Mouse (Mus musculus) forebrain, embryonic 14.5 days (tissue): ENCODE data around the gene Rbm8a. TPM values are rescaled to one million over a fixed set of nuclear protein-coding genes. Genes with fewer than 3 reads are reported as not detected.
A peak's percentile ranks its signal among the peaks of the same experiment; 100 is the strongest.

Experiments used
- ATAC-seq: fragments of 200-750 bp; cut with Nextera tagmentation; 2 replicates; pipeline ENCODE4 v1.8.0; 2017; ENCODE audit warnings: mild to moderate bottlenecking, moderate library complexity
- DNase-seq: peaks from one replicate; pipeline ENCODE4 v3.0.0-alpha.2; 2015; ENCODE audit warnings: low spot score
- H3K27ac ChIP-seq: fragments of 300-500 bp; sonication (generic); 2 replicates; pipeline ENCODE4 v1.5.1; 2014; ENCODE audit warnings: low read depth, mild to moderate bottlenecking, control low read depth, low read length, moderate library complexity
- H3K27me3 ChIP-seq: fragments of 300-500 bp; sonication (generic); replicated peaks from 2 replicates; pipeline ENCODE4 v1.6.1; 2014; ENCODE audit warnings: low read length, control low read depth, mixed read lengths; ENCODE audit not compliant: control insufficient read depth, insufficient read depth
- H3K36me3 ChIP-seq: fragments of 300-500 bp; sonication (generic); 2 replicates; pipeline ENCODE4 v1.6.1; 2014; ENCODE audit warnings: low read length, control low read depth; ENCODE audit not compliant: control insufficient read depth, insufficient read depth
- H3K4me1 ChIP-seq: fragments of 300-500 bp; sonication (generic); 2 replicates; pipeline ENCODE4 v1.6.1; 2014; ENCODE audit warnings: antibody characterized with exemption, low read length, control low read depth; ENCODE audit not compliant: control insufficient read depth, insufficient read depth
- H3K4me2 ChIP-seq: fragments of 300-500 bp; sonication (generic); 2 replicates; pipeline ENCODE4 v1.6.1; 2014; ENCODE audit warnings: mild to moderate bottlenecking, control low read depth, low read length
- H3K4me3 ChIP-seq: fragments of 300-500 bp; sonication (generic); 2 replicates; pipeline ENCODE4 v1.5.1; 2014; ENCODE audit warnings: low read depth, low read length, control low read depth
- H3K9ac ChIP-seq: fragments of 300-500 bp; sonication (generic); 2 replicates; pipeline ENCODE4 v1.6.1; 2014; ENCODE audit warnings: mild to moderate bottlenecking, low read length, control low read depth, moderate library complexity
- H3K9me3 ChIP-seq: fragments of 300-500 bp; sonication (generic); replicated peaks from 2 replicates; pipeline ENCODE4 v1.6.1; 2016; ENCODE audit warnings: low read length, control low read depth, mixed read lengths; ENCODE audit not compliant: control insufficient read depth
- WGBS: fragments of 180-500 bp; shearing (Covaris S2); extraction: QIAGEN DNeasy Blood & Tissue Kit; methylation state at CpG from one replicate; pipeline ENCODE4 v1.1.7; 2014; 5-methylcytosine and 5-hydroxymethylcytosine counted together
- polyA plus RNA-seq: library from polyadenylated mRNA; unstranded; fragments of >200 nt; fragmentation: Nextera tagmentation; extraction: Ambion mirVana; gene quantifications from 2 replicates; pipeline ENCODE4 v1.2.1, GENCODE M21; 2014

The Rbm8a gene
- polyA plus RNA-seq, 1 experiment from 2014 or later = 132 TPM

DNA sequence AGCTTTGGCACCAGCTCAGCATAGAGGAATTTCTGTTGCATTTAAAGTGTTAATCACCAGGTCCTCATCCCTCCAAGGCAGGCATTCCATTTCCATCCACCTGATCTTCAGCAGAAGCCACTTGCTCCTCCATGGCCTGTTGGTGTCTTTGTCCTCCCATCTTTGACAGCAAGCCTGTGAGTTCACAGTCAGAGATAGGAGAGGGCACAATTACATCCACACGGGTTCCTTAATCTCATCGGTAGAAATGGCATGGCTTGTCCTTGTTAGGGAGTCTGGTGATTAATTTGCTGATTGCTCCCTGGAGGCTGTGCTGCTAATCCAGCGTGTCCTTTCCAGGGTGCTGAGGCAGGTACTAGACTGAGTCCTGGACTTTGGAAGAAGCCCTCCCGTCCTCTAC lies 43.8 kb downstream of the Rbm8a start:
- Histone ChIP-seq H3K4me1 (peaks cover 2% of the 10 kb centered on the region; the same call in 1 of the 2 replicates), H3K9ac (no peak overlapping the region), H3K4me2 (no peak overlapping the region), H3K27me3 (no peaks in the 10 kb centered on the region; the same call in none of the 2 replicates), H3K4me3 (no peak overlapping the region), H3K27ac (no peak overlapping the region), H3K9me3 (no peaks in the 10 kb centered on the region), H3K36me3 (no peaks in the 10 kb centered on the region)
- WGBS = 67% methylated on average over 4 of the region's 4 CpGs
- DNase-seq (no peak), ATAC-seq (no peak)

GRCm38 (mm10) chr3:96674442-96674841 lies 44.7 kb downstream of the Rbm8a start:
- Histone ChIP-seq H3K4me3 (no peak overlapping the region), H3K9ac (no peak overlapping the region), H3K9me3 (no peaks in the 10 kb centered on the region), H3K27ac (no peak overlapping the region), H3K4me1 (peaks cover 2% of the 10 kb centered on the region; the same call in 1 of the 2 replicates), H3K27me3 (no peaks in the 10 kb centered on the region; the same call in none of the 2 replicates), H3K4me2 (no peak overlapping the region), H3K36me3 (no peaks in the 10 kb centered on the region)
- 77% methylated on average over 8 of the region's 8 CpGs for WGBS
- ATAC-seq (no peak), DNase-seq (no peak)

- DNase-seq (no peak), ATAC-seq (no peak)
- Histone ChIP-seq H3K27me3 (no peaks in the 10 kb centered on the region; the same call in none of the 2 replicates), H3K36me3 (no peaks in the 10 kb centered on the region), H3K9ac (no peak overlapping the region), H3K4me3 (no peak overlapping the region), H3K27ac (no peak overlapping the region), H3K9me3 (no peaks in the 10 kb centered on the region), H3K4me1 (no peaks in the 10 kb centered on the region), H3K4me2 (no peak overlapping the region)
- WGBS = 78% methylated on average over 3 of the region's 3 CpGs
Observed at GRCm38 (mm10) chr3:96675171-96675570, 45.4 kb downstream of the Rbm8a start.

- no peak overlapping the region for H3K9ac ChIP-seq
- DNase-seq (no peak), ATAC-seq (no peak)
- no peaks in the 10 kb centered on the region for H3K4me1 ChIP-seq
- H3K27me3 ChIP-seq = no peaks in the 10 kb centered on the region; the same call in 1 of the 2 replicates
- H3K4me3 ChIP-seq = no peak overlapping the region
- H3K9me3 ChIP-seq = no peaks in the 10 kb centered on the region
- H3K36me3 ChIP-seq = no peaks in the 10 kb centered on the region
- 24% methylated on average over 3 of the region's 3 CpGs for WGBS
- no peak overlapping the region for H3K27ac ChIP-seq
- no peak overlapping the region for H3K4me2 ChIP-seq
Observed at GRCm38 (mm10) chr3:96675690-96676089, 46.0 kb downstream of the Rbm8a start.

- Histone ChIP-seq H3K9me3 (no peaks in the 10 kb centered on the region), H3K27ac (no peak overlapping the region), H3K36me3 (no peaks in the 10 kb centered on the region), H3K27me3 (no peaks in the 10 kb centered on the region), H3K4me1 (no peaks in the 10 kb centered on the region), H3K9ac (no peak overlapping the region), H3K4me2 (no peak overlapping the region), H3K4me3 (no peak overlapping the region)
- DNase-seq (no peak), ATAC-seq (no peak)
- WGBS = 58% methylated on average over 7 of the region's 7 CpGs
Observed at GRCm38 (mm10) chr3:96678456-96678855, 48.7 kb downstream of the Rbm8a start.

DNA sequence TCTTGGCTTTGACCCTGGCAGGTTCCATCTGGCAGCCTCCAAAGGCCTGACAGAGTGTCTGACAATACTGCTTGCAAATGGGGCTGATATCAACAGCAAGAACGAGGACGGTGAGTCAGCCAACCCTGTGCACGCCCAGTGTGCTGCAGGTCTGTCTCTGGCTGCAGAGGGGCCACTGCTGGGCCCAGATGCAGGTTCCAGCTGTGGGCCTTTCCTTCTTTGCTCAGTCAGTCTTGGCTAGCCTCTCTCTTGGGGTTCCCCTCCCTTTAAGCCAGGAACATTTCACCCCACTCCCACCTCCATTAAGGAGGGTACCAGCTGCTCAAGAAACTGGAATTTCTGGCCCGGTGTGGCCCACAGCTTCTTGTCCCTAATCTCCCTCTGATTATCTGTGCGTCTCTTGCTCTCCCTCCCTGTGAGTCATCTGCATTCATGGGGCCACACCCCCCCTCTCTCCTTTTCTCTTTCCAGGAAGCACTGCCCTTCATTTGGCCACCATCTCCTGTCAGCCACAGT lies 49.5 kb downstream of the Rbm8a start:
- DNase-seq (no peak), ATAC-seq (no peak)
- Histone ChIP-seq H3K27me3 (no peaks in the 10 kb centered on the region), H3K4me2 (no peak overlapping the region), H3K4me1 (no peaks in the 10 kb centered on the region), H3K36me3 (no peaks in the 10 kb centered on the region), H3K9me3 (no peaks in the 10 kb centered on the region), H3K27ac (no peak overlapping the region), H3K9ac (no peak overlapping the region), H3K4me3 (no peak overlapping the region)
- WGBS = 27% methylated on average over 5 of the region's 5 CpGs

DNA sequence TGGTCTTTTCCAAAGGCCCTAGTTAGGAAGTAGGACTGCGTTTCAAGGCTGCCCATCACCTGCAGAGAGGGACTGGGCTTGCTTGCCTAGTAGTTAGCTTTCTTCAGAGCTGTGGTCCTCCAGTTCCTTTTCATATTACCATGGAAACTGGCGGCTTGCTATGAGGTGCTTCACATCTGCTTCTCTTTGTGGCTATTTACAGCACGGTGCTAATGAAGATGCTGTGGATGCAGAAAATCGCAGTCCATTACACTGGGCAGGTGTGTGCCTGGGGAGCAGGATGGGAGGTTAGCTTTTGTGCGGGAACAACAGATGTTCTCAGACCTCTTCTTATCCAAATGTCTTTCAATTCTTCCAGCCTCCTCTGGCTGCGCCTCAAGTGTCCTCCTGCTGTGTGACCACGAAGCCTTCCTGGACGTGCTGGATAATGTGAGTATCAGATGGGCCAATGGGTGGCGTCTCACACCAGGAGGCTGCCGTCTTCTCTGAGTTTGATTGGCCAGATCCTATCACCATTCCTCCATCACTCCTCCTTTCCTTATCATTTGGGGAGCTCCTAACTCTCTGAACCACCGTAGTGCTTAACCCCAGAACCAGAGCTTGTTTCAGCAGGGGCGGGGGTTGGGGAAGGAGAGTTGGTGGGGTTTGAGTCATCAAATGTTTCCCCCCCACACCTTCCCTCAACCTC lies 50.7 kb downstream of the Rbm8a start:
- Histone ChIP-seq H3K36me3 (no peaks in the 10 kb centered on the region), H3K4me1 (no peaks in the 10 kb centered on the region), H3K9ac (no peak overlapping the region), H3K9me3 (no peaks in the 10 kb centered on the region), H3K4me2 (no peak overlapping the region), H3K27me3 (no peaks in the 10 kb centered on the region), H3K4me3 (no peak overlapping the region), H3K27ac (no peak overlapping the region)
- 17% methylated on average over 12 of the region's 12 CpGs for WGBS
- DNase-seq (peak; percentile 48), ATAC-seq (peak; percentile 60; the same call in 1 of the 2 replicates)

Other genes with a start within 250 kb of the Rbm8a start
- not detected in 2 replicates for gene BC107364, start 177.6 kb upstream of the Rbm8a start, polyA plus RNA-seq
- gene Hfe2, start 104.8 kb upstream of the Rbm8a start, polyA plus RNA-seq = 0.41 and 0.52 TPM in 2 replicates
- gene Txnip, start 72.0 kb upstream of the Rbm8a start, polyA plus RNA-seq = 60.7 and 79.0 TPM in 2 replicates
- 0.45 TPM in 1 of 2 replicates, not detected in the other for gene Gm16253, start 52.9 kb upstream of the Rbm8a start, polyA plus RNA-seq
- gene Polr3gl, start 35.8 kb upstream of the Rbm8a start, polyA plus RNA-seq = 8.0 and 8.2 TPM in 2 replicates
- gene Ankrd34a, start 33.3 kb upstream of the Rbm8a start, polyA plus RNA-seq = 11.8 and 14.9 TPM in 2 replicates
- gene Lix1l, start 28.8 kb upstream of the Rbm8a start, polyA plus RNA-seq = 7.4 and 7.8 TPM in 2 replicates
- gene Pex11b, start 5.4 kb downstream of the Rbm8a start, polyA plus RNA-seq = 56.6 and 64.4 TPM in 2 replicates
- 0.13 and 0.14 TPM in 2 replicates for gene Gm42957, start 5.5 kb downstream of the Rbm8a start, polyA plus RNA-seq
- gene Itga10, start 15.7 kb downstream of the Rbm8a start, polyA plus RNA-seq = 0.38 and 0.39 TPM in 2 replicates
- gene Ankrd35, start 40.2 kb downstream of the Rbm8a start, polyA plus RNA-seq = 1.1 and 1.9 TPM in 2 replicates
- 14.8 and 21.3 TPM in 2 replicates for gene Pias3, start 66.5 kb downstream of the Rbm8a start, polyA plus RNA-seq
- gene Nudt17, start 78.6 kb downstream of the Rbm8a start, polyA plus RNA-seq = 7.3 and 7.5 TPM in 2 replicates
- 27.8 and 28.9 TPM in 2 replicates for gene Polr3c, start 97.7 kb downstream of the Rbm8a start, polyA plus RNA-seq
- gene Rnf115, start 97.7 kb downstream of the Rbm8a start, polyA plus RNA-seq = 69.7 and 70.8 TPM in 2 replicates
- 0.28 TPM in 1 of 2 replicates, not detected in the other for gene Pdzk1, start 199.4 kb downstream of the Rbm8a start, polyA plus RNA-seq
- 0.18 and 0.40 TPM in 2 replicates for gene Cd160, start 199.4 kb downstream of the Rbm8a start, polyA plus RNA-seq